Mouse (Mus musculus) ES-Bruce4 (cell line): ENCODE data around the gene Rnd2.

Experiments used
- CTCF ChIP-seq: IDR thresholded peaks from one replicate; pipeline ENCODE4 v1.8.1; 2011; ENCODE audit warnings: low read depth, low read length
- EP300 ChIP-seq: IDR thresholded peaks from 2 replicates; pipeline ENCODE4 v1.6.1; 2011; ENCODE audit warnings: low read depth, low read length; ENCODE audit not compliant: insufficient read depth

GRCm38 (mm10) chr11:101460321-101460720 lies 4.5 kb upstream of the Rnd2 start:
- TF ChIP-seq CTCF, result no peak
- TF ChIP-seq EP300, result no peak
